Mouse (Mus musculus) lung, embryonic 16.5 days (tissue): Measurements from ENCODE around the gene 9630041A04Rik. TPM values are rescaled to one million over a fixed set of nuclear protein-coding genes. Genes with fewer than 3 reads are reported as not detected.
A peak's percentile ranks its signal among the peaks of the same experiment; 100 is the strongest.

Source experiments
- ATAC-seq: fragments of 200-750 bp; cut with Nextera tagmentation; 2 replicates; pipeline ENCODE4 v1.8.0; 2017; ENCODE audit warnings: low read depth, mild to moderate bottlenecking, moderate library complexity
- H3K27ac ChIP-seq: fragments of 300-500 bp; sonication (generic); 2 replicates; pipeline ENCODE4 v1.5.1; 2014; ENCODE audit warnings: mild to moderate bottlenecking, control low read depth, low read length
- H3K27me3 ChIP-seq: fragments of 300-500 bp; sonication (generic); 2 replicates; pipeline ENCODE4 v1.6.1; 2014; ENCODE audit warnings: low read depth, low read length, mixed read lengths; ENCODE audit not compliant: control insufficient read depth, insufficient read depth
- H3K36me3 ChIP-seq: fragments of 300-500 bp; sonication (generic); 2 replicates; pipeline ENCODE4 v1.6.1; 2014; ENCODE audit warnings: low read length; ENCODE audit not compliant: control insufficient read depth, insufficient read depth
- H3K4me1 ChIP-seq: fragments of 300-500 bp; sonication (generic); replicated peaks from 2 replicates; pipeline ENCODE4 v1.6.1; 2014; ENCODE audit warnings: low read length, mixed read lengths; ENCODE audit not compliant: control insufficient read depth, insufficient read depth
- H3K4me2 ChIP-seq: fragments of 300-500 bp; sonication (generic); 2 replicates; pipeline ENCODE4 v1.6.1; 2014; ENCODE audit warnings: low read depth, low read length, control low read depth
- H3K4me3 ChIP-seq: fragments of 300-500 bp; sonication (generic); 2 replicates; pipeline ENCODE4 v1.5.1; 2014; ENCODE audit warnings: mild to moderate bottlenecking, low read length, control low read depth
- H3K9ac ChIP-seq: fragments of 300-500 bp; sonication (generic); 2 replicates; pipeline ENCODE4 v1.6.1; 2014; ENCODE audit warnings: low read length, control low read depth
- H3K9me3 ChIP-seq: fragments of 300-500 bp; sonication (generic); 2 replicates; pipeline ENCODE4 v1.6.1; 2016; ENCODE audit warnings: low read length; ENCODE audit not compliant: control insufficient read depth
- WGBS: fragments of 180-500 bp; shearing (Covaris S2); extraction: QIAGEN DNeasy Blood & Tissue Kit; methylation state at CpG from one replicate; pipeline ENCODE4 v1.1.7; 2014; 5-methylcytosine and 5-hydroxymethylcytosine counted together
- polyA plus RNA-seq: library from polyadenylated mRNA; unstranded; fragments of >200 nt; fragmentation: Nextera tagmentation; extraction: Ambion mirVana; gene quantifications from 2 replicates; pipeline ENCODE4 v1.2.1, GENCODE M21; 2015

9630041A04Rik gene
- polyA plus RNA-seq, 1 experiment from 2014 or later, result not detected

DNA sequence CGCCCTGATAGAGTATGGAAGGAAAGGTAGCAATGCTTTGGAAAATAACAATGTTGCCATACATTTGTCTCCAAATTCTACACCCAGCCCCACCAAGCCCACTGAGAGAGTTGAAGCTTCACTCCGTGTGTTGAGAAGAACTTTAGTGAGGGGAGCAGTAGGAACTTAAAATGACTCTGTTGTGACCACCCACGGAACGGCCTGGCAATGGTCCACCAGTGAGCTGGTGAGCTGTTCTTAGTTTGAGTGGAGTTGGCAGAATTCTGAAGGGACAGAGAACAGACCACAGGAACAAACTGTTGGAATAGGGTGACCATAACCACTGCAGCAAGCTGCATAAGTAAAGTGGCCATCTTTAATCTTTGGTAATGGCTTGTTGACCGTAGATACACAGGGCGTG is 7.0 kb downstream of the 9630041A04Rik start:
- H3K4me3 ChIP-seq, result no peak overlapping the region
- H3K9me3 ChIP-seq, result no peaks in the 10 kb centered on the region
- H3K27me3 ChIP-seq, result no peaks in the 10 kb centered on the region
- no peak for ATAC-seq
- no peak overlapping the region for H3K27ac ChIP-seq
- no peaks in the 10 kb centered on the region for H3K36me3 ChIP-seq
- H3K4me1 ChIP-seq, result no peaks in the 10 kb centered on the region
- 89% methylated on average over 6 of the region's 6 CpGs for WGBS
- H3K9ac ChIP-seq, result no peak overlapping the region
- no peak overlapping the region for H3K4me2 ChIP-seq

DNA sequence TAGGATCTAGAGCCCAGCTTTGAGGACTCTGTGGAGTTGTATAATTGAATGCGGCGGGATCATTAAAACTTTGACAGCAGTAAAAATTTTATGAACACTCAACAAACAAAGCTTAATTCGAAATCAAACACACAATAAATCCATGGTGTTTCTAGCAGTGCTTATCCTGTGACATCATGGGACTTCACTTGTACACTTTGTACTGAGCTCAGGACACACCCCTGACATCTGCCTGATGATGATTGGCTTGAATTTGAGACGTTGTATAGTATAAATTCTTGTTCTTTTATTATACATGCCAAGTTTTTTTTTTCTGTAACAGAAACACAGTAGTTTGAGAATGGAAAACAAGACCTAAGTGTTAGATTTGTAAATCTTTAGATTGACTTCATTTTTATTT is 8.4 kb downstream of the 9630041A04Rik start:
- Histone ChIP-seq H3K4me2 (no peak overlapping the region), H3K27me3 (no peaks in the 10 kb centered on the region), H3K27ac (no peak overlapping the region), H3K9ac (no peak overlapping the region), H3K9me3 (no peaks in the 10 kb centered on the region), H3K4me1 (no peaks in the 10 kb centered on the region), H3K36me3 (no peaks in the 10 kb centered on the region), H3K4me3 (no peak overlapping the region)
- ATAC-seq, result peak; percentile 74
- 59% methylated on average over 4 of the region's 4 CpGs for WGBS

- Histone ChIP-seq H3K4me3 (no peak overlapping the region), H3K27me3 (no peaks in the 10 kb centered on the region), H3K9ac (no peak overlapping the region), H3K27ac (no peak overlapping the region), H3K9me3 (no peaks in the 10 kb centered on the region), H3K4me1 (no peaks in the 10 kb centered on the region), H3K36me3 (no peaks in the 10 kb centered on the region), H3K4me2 (no peak overlapping the region)
- 81% methylated on average over 1 of the region's 1 CpGs for WGBS
- no peak for ATAC-seq
Measured at GRCm38 (mm10) chr9:101875306-101875705, 13.7 kb downstream of the 9630041A04Rik start.

- H3K36me3 ChIP-seq, result no peaks in the 10 kb centered on the region
- 59% methylated on average over 11 of the region's 11 CpGs for WGBS
- ATAC-seq, result no peak
- no peak overlapping the region for H3K9ac ChIP-seq
- H3K27ac ChIP-seq, result no peak overlapping the region
- H3K4me3 ChIP-seq, result no peak overlapping the region
- H3K27me3 ChIP-seq, result no peaks in the 10 kb centered on the region
- no peaks in the 10 kb centered on the region for H3K4me1 ChIP-seq
- no peaks in the 10 kb centered on the region for H3K9me3 ChIP-seq
- no peak overlapping the region for H3K4me2 ChIP-seq
Measured at GRCm38 (mm10) chr9:101877109-101877987, 15.7 kb downstream of the 9630041A04Rik start.

GRCm38 (mm10) chr9:101883295-101883694 is 21.7 kb downstream of the 9630041A04Rik start:
- H3K4me1 ChIP-seq, result no peaks in the 10 kb centered on the region
- WGBS, result 26% methylated on average over 2 of the region's 2 CpGs
- no peaks in the 10 kb centered on the region for H3K9me3 ChIP-seq
- no peaks in the 10 kb centered on the region for H3K27me3 ChIP-seq
- no peak overlapping the region for H3K4me2 ChIP-seq
- H3K4me3 ChIP-seq, result no peak overlapping the region
- ATAC-seq, result no peak
- no peak overlapping the region for H3K9ac ChIP-seq
- no peaks in the 10 kb centered on the region for H3K36me3 ChIP-seq
- H3K27ac ChIP-seq, result no peak overlapping the region

GRCm38 (mm10) chr9:101897851-101898250 is 36.2 kb downstream of the 9630041A04Rik start:
- Histone ChIP-seq H3K36me3 (no peaks in the 10 kb centered on the region), H3K4me1 (no peaks in the 10 kb centered on the region), H3K9me3 (no peaks in the 10 kb centered on the region), H3K9ac (no peak overlapping the region), H3K27ac (no peak overlapping the region), H3K4me3 (no peak overlapping the region), H3K27me3 (no peaks in the 10 kb centered on the region), H3K4me2 (no peak overlapping the region)
- 72% methylated on average over 1 of the region's 1 CpGs for WGBS
- ATAC-seq, result no peak

- no peak overlapping the region for H3K27ac ChIP-seq
- H3K4me3 ChIP-seq, result no peak overlapping the region
- H3K9me3 ChIP-seq, result no peaks in the 10 kb centered on the region
- H3K36me3 ChIP-seq, result no peaks in the 10 kb centered on the region
- no peak overlapping the region for H3K9ac ChIP-seq
- H3K27me3 ChIP-seq, result no peaks in the 10 kb centered on the region
- H3K4me1 ChIP-seq, result no peaks in the 10 kb centered on the region
- ATAC-seq, result no peak
- WGBS, result 79% methylated on average over 3 of the region's 3 CpGs
- H3K4me2 ChIP-seq, result no peak overlapping the region
Measured at GRCm38 (mm10) chr9:101903406-101903805, 41.8 kb downstream of the 9630041A04Rik start.

- 49% methylated on average over 6 of the region's 6 CpGs for WGBS
- Histone ChIP-seq H3K27ac (no peak overlapping the region), H3K4me2 (no peak overlapping the region)
Measured at GRCm38 (mm10) chr9:101907747-101908255, 46.2 kb downstream of the 9630041A04Rik start.

DNA sequence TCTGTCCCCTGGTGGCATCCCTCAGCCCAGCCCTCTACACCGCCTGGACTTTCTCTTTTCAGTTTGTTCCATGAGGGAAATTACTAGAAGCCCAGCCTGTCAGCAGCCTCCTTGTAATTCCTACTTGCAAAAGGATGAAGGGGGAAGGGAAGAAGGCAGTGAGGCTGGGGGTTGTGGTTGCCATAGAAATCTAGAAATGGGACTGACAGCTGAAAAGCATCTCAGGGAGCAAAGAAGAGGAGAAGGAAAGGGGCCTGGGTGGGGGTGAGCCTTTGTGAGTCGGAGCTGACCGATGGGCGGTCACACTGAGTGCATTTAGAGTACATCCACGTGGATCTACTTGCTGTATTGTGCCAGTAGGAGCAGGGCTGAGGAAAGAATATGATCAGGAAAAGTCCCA is 47.2 kb downstream of the 9630041A04Rik start:
- H3K4me3 ChIP-seq, result no peak overlapping the region
- H3K27ac ChIP-seq, result no peak overlapping the region
- H3K36me3 ChIP-seq, result no peaks in the 10 kb centered on the region
- no peak overlapping the region for H3K4me2 ChIP-seq
- 53% methylated on average over 5 of the region's 5 CpGs for WGBS
- H3K9ac ChIP-seq, result no peak overlapping the region
- peak; percentile 29; the same call in 1 of the 2 replicates for ATAC-seq
- no peaks in the 10 kb centered on the region for H3K27me3 ChIP-seq
- H3K9me3 ChIP-seq, result no peaks in the 10 kb centered on the region
- H3K4me1 ChIP-seq, result peaks cover 8% of the 10 kb centered on the region; the same call in 1 of the 2 replicates

More at GRCm38 (mm10) chr9:101907747-101908255, 46.2 kb downstream of the 9630041A04Rik start:
- no peak overlapping the region for H3K9ac ChIP-seq
- peaks cover 8% of the 10 kb centered on the region; the same call in 1 of the 2 replicates for H3K4me1 ChIP-seq
- H3K36me3 ChIP-seq, result no peaks in the 10 kb centered on the region
- no peaks in the 10 kb centered on the region for H3K9me3 ChIP-seq
- H3K27me3 ChIP-seq, result no peaks in the 10 kb centered on the region
- no peak for ATAC-seq
- no peak overlapping the region for H3K4me3 ChIP-seq
